In genomic region chr10:122800003-122800731, GRCm38 (mm10) we compare ENCODE assay signal across 12 mouse cellular contexts.
DNase-seq lines count a peak whose midpoint lies in the region; ATAC-seq and TF ChIP-seq lines count a peak whose summit lies in the region.
"Had no signal": no experiment of that assay in that cellular context is flagged by ENCODE, and none has a peak within 500 bp of the region (broad histone marks: within the 10 kb centered on the region; RNA-seq: fewer than 3 reads in every experiment).

No protein-coding gene starts in this region.

- H3K9me3 ChIP-seq in intestine, embryonic 16.5 days (ENCODE audit: control insufficient read depth, low read length): no peaks in the 10 kb centered on the region
- H3K9me3 ChIP-seq in intestine, postnatal 0 days (ENCODE audit: control insufficient read depth): no peaks in the 10 kb centered on the region
- H3K9me3 ChIP-seq in hindbrain, embryonic 11.5 days (ENCODE audit: control insufficient read depth, low read length): no peaks in the 10 kb centered on the region
- H3K9me3 ChIP-seq: embryonic facial prominence, embryonic 13.5 days had no signal

- H3K4me2 ChIP-seq in intestine, embryonic 16.5 days (ENCODE audit: low read depth, low read length): no peak overlapping the region
- no peak overlapping the region for H3K4me2 ChIP-seq in intestine, postnatal 0 days (replicated peaks; ENCODE audit: low read depth)
- H3K4me2 ChIP-seq in hindbrain, embryonic 11.5 days (replicated peaks; ENCODE audit: low read depth, low read length): no peak overlapping the region
- H3K4me2 ChIP-seq: embryonic facial prominence, embryonic 13.5 days; midbrain, embryonic 12.5 days had no signal

- H3K4me3 ChIP-seq in intestine, embryonic 16.5 days (ENCODE audit: low read length): no peak overlapping the region
- H3K4me3 ChIP-seq in intestine, postnatal 0 days (ENCODE audit: low read depth, low read length): no peak overlapping the region
- H3K4me3 ChIP-seq in hindbrain, embryonic 11.5 days (ENCODE audit: low read depth, low read length): no peak overlapping the region
- H3K4me3 ChIP-seq: embryonic facial prominence, embryonic 13.5 days; layer of hippocampus, adult 2 months; midbrain, embryonic 12.5 days had no signal

- no peaks in the 10 kb centered on the region for H3K36me3 ChIP-seq in intestine, embryonic 16.5 days (ENCODE audit: control insufficient read depth, insufficient read depth, low read length)
- H3K36me3 ChIP-seq in intestine, postnatal 0 days (ENCODE audit: control insufficient read depth, insufficient read depth): no peaks in the 10 kb centered on the region; the same call in 1 of the 2 replicates
- H3K36me3 ChIP-seq in hindbrain, embryonic 11.5 days (ENCODE audit: control insufficient read depth, insufficient read depth, low read length): no peaks in the 10 kb centered on the region
- H3K36me3 ChIP-seq: embryonic facial prominence, embryonic 13.5 days; midbrain, embryonic 12.5 days had no signal

- 80% methylated on average over 19 of the region's 19 CpGs for WGBS in intestine, embryonic 16.5 days
- 80% methylated on average over 19 of the region's 19 CpGs for WGBS in intestine, postnatal 0 days
- WGBS in hindbrain, embryonic 11.5 days: 85% methylated on average over 19 of the region's 19 CpGs

- peak; percentile 36; the same call in 1 of the 2 replicates for ATAC-seq in intestine, embryonic 16.5 days
- no peak for ATAC-seq in intestine, postnatal 0 days
- ATAC-seq in hindbrain, embryonic 11.5 days (ENCODE audit: low FRiP score): no peak

- H3K27me3 ChIP-seq in intestine, embryonic 16.5 days (replicated peaks; ENCODE audit: control insufficient read depth, insufficient read depth, low read length): no peaks in the 10 kb centered on the region
- no peaks in the 10 kb centered on the region for H3K27me3 ChIP-seq in intestine, postnatal 0 days (replicated peaks; ENCODE audit: control insufficient read depth, insufficient read depth, low read length)
- no peaks in the 10 kb centered on the region for H3K27me3 ChIP-seq in hindbrain, embryonic 11.5 days (ENCODE audit: control insufficient read depth, insufficient read depth, low read length)
- H3K27me3 ChIP-seq: embryonic facial prominence, embryonic 13.5 days had no signal

- TF ChIP-seq CTCF in intestine, postnatal 0 days (IDR thresholded peaks at IDR 0.05; ENCODE audit: low read depth): no peak

- H3K9ac ChIP-seq in intestine, embryonic 16.5 days (ENCODE audit: low read depth, low read length): no peak overlapping the region
- no peak overlapping the region for H3K9ac ChIP-seq in intestine, postnatal 0 days (ENCODE audit: low read depth, low read length)
- H3K9ac ChIP-seq in hindbrain, embryonic 11.5 days (ENCODE audit: low read depth, low read length): no peak overlapping the region
- H3K9ac ChIP-seq: embryonic facial prominence, embryonic 13.5 days; midbrain, embryonic 12.5 days had no signal

- DNase-seq in induced T-regulatory cell, adult 2 months (ENCODE audit: low read depth): peak; percentile 91
- peak; percentile 72 for DNase-seq in lung, postnatal 36 days
- DNase-seq in thymus, postnatal 0 days (ENCODE audit: low spot score): peak; percentile 89
- no peak for DNase-seq in ovary, postnatal 36 days (ENCODE audit: low spot score)
- no peak for DNase-seq in kidney, adult 18-20 months
- no peak for DNase-seq in hindbrain, embryonic 11.5 days (ENCODE audit: low spot score)
- DNase-seq: right cerebral cortex, postnatal 25 days had no signal

- H3K27ac ChIP-seq in intestine, embryonic 16.5 days (ENCODE audit: low read length): no peak overlapping the region
- H3K27ac ChIP-seq in intestine, postnatal 0 days (ENCODE audit: low read depth, low read length): no peak overlapping the region; the same call in 1 of the 2 replicates
- H3K27ac ChIP-seq in hindbrain, embryonic 11.5 days (ENCODE audit: low read depth, low read length): no peak overlapping the region
- H3K27ac ChIP-seq: embryonic facial prominence, embryonic 13.5 days; layer of hippocampus, adult 2 months; midbrain, embryonic 12.5 days had no signal

- peaks cover 5% of the 10 kb centered on the region; the same call in 1 of the 2 replicates for H3K4me1 ChIP-seq in intestine, embryonic 16.5 days (ENCODE audit: control insufficient read depth, insufficient read depth, low read length)
- no peaks in the 10 kb centered on the region for H3K4me1 ChIP-seq in intestine, postnatal 0 days (replicated peaks; ENCODE audit: control insufficient read depth, insufficient read depth, low read length)
- no peaks in the 10 kb centered on the region for H3K4me1 ChIP-seq in hindbrain, embryonic 11.5 days (replicated peaks; ENCODE audit: control insufficient read depth, insufficient read depth, low read length)

Comparison
In these comparisons a context has a peak if more than half of its experiments do, and no peak if none do; other contexts are left out.
1. DNase-seq: peak in induced T-regulatory cell, adult 2 months (single experiment), lung, postnatal 36 days (single experiment) and thymus, postnatal 0 days (single experiment); none in ovary, postnatal 36 days (single experiment), kidney, adult 18-20 months (single experiment) and hindbrain, embryonic 11.5 days (single experiment).